Mouse (Mus musculus): ENCODE results near the gene Kif26b. TPM values are rescaled to one million over a fixed set of nuclear protein-coding genes. Genes with fewer than 3 reads are reported as not detected.

The Kif26b gene
- polyA plus RNA-seq, 1 experiment: not detected

GRCm38 (mm10) chr1:178733035-178733434, 204.1 kb downstream of the Kif26b start:
- TF ChIP-seq CTCF (IDR thresholded peaks at IDR 0.05; ENCODE audit: insufficient read depth, low read depth, low read length) (no peak), POLR2A (IDR thresholded peaks at IDR 0.05; ENCODE audit: insufficient read depth, low read depth, low read length) (no peak)
- no peaks in the 10 kb centered on the region for H3K4me1 ChIP-seq (ENCODE audit: control insufficient read depth, insufficient read depth, low read length)
- no peak overlapping the region for H3K27ac ChIP-seq (ENCODE audit: insufficient read depth, low read depth, low read length)
- no peak overlapping the region for H3K4me3 ChIP-seq (ENCODE audit: insufficient read depth, low read depth, low read length)
- 82% methylated on average over 9 of the region's 9 CpGs for WGBS

GRCm38 (mm10) chr1:178734576-178734975, 205.7 kb downstream of the Kif26b start:
- TF ChIP-seq POLR2A (IDR thresholded peaks at IDR 0.05; ENCODE audit: insufficient read depth, low read depth, low read length) (no peak), CTCF (IDR thresholded peaks at IDR 0.05; ENCODE audit: insufficient read depth, low read depth, low read length) (no peak)
- H3K4me1 ChIP-seq (ENCODE audit: control insufficient read depth, insufficient read depth, low read length): no peaks in the 10 kb centered on the region
- no peak overlapping the region for H3K4me3 ChIP-seq (ENCODE audit: insufficient read depth, low read depth, low read length)
- WGBS: 75% methylated on average over 4 of the region's 4 CpGs
- H3K27ac ChIP-seq (ENCODE audit: insufficient read depth, low read depth, low read length): no peak overlapping the region

GRCm38 (mm10) chr1:178736931-178737330, 208.0 kb downstream of the Kif26b start:
- H3K4me3 ChIP-seq (ENCODE audit: insufficient read depth, low read depth, low read length): no peak overlapping the region
- 91% methylated on average over 2 of the region's 2 CpGs for WGBS
- no peaks in the 10 kb centered on the region; the same call in 1 of the 2 replicates for H3K4me1 ChIP-seq (ENCODE audit: control insufficient read depth, insufficient read depth, low read length)

GRCm38 (mm10) chr1:178743820-178744219, 214.9 kb downstream of the Kif26b start:
- H3K4me1 ChIP-seq (ENCODE audit: control insufficient read depth, insufficient read depth, low read length): no peaks in the 10 kb centered on the region; the same call in 1 of the 2 replicates
- no peak overlapping the region for H3K27ac ChIP-seq (ENCODE audit: insufficient read depth, low read depth, low read length)
- 84% methylated on average over 5 of the region's 5 CpGs for WGBS
- H3K4me3 ChIP-seq (ENCODE audit: insufficient read depth, low read depth, low read length): no peak overlapping the region
- no peak for TF ChIP-seq CTCF (IDR thresholded peaks at IDR 0.05; ENCODE audit: insufficient read depth, low read depth, low read length)
- TF ChIP-seq POLR2A (IDR thresholded peaks at IDR 0.05; ENCODE audit: insufficient read depth, low read depth, low read length): no peak

More at GRCm38 (mm10) chr1:178736931-178737330, 208.0 kb downstream of the Kif26b start:
- no peak overlapping the region for H3K27ac ChIP-seq (ENCODE audit: insufficient read depth, low read depth, low read length)
- no peak for TF ChIP-seq POLR2A (IDR thresholded peaks at IDR 0.05; ENCODE audit: insufficient read depth, low read depth, low read length)
- TF ChIP-seq CTCF (IDR thresholded peaks at IDR 0.05; ENCODE audit: insufficient read depth, low read depth, low read length): no peak

GRCm38 (mm10) chr1:178744526-178744925, 215.6 kb downstream of the Kif26b start:
- WGBS: 65% methylated on average over 7 of the region's 7 CpGs
- no peak for TF ChIP-seq POLR2A (IDR thresholded peaks at IDR 0.05; ENCODE audit: insufficient read depth, low read depth, low read length)
- no peak for TF ChIP-seq CTCF (IDR thresholded peaks at IDR 0.05; ENCODE audit: insufficient read depth, low read depth, low read length)
- H3K27ac ChIP-seq (ENCODE audit: insufficient read depth, low read depth, low read length): no peak overlapping the region

GRCm38 (mm10) chr1:178744961-178745360, 216.0 kb downstream of the Kif26b start:
- Histone ChIP-seq H3K4me3 (ENCODE audit: insufficient read depth, low read depth, low read length) (no peak overlapping the region), H3K27ac (ENCODE audit: insufficient read depth, low read depth, low read length) (no peak overlapping the region), H3K4me1 (ENCODE audit: control insufficient read depth, insufficient read depth, low read length) (no peaks in the 10 kb centered on the region; the same call in 1 of the 2 replicates)
- no peak for TF ChIP-seq POLR2A (IDR thresholded peaks at IDR 0.05; ENCODE audit: insufficient read depth, low read depth, low read length)
- TF ChIP-seq CTCF (IDR thresholded peaks at IDR 0.05; ENCODE audit: insufficient read depth, low read depth, low read length): no peak
- WGBS: 53% methylated on average over 6 of the region's 6 CpGs

More at GRCm38 (mm10) chr1:178744526-178744925, 215.6 kb downstream of the Kif26b start:
- Histone ChIP-seq H3K4me1 (ENCODE audit: control insufficient read depth, insufficient read depth, low read length) (no peaks in the 10 kb centered on the region; the same call in 1 of the 2 replicates), H3K4me3 (ENCODE audit: insufficient read depth, low read depth, low read length) (no peak overlapping the region)

- H3K27ac ChIP-seq (ENCODE audit: insufficient read depth, low read depth, low read length): no peak overlapping the region
- 47% methylated on average over 6 of the region's 6 CpGs for WGBS
- no peaks in the 10 kb centered on the region; the same call in 1 of the 2 replicates for H3K4me1 ChIP-seq (ENCODE audit: control insufficient read depth, insufficient read depth, low read length)
- TF ChIP-seq POLR2A (IDR thresholded peaks at IDR 0.05; ENCODE audit: insufficient read depth, low read depth, low read length) (no peak), CTCF (IDR thresholded peaks at IDR 0.05; ENCODE audit: insufficient read depth, low read depth, low read length) (no peak)
- H3K4me3 ChIP-seq (ENCODE audit: insufficient read depth, low read depth, low read length): no peak overlapping the region
Measured at GRCm38 (mm10) chr1:178745471-178745870, 216.5 kb downstream of the Kif26b start.

- WGBS: 51% methylated on average over 13 of the region's 13 CpGs
- Histone ChIP-seq H3K4me1 (ENCODE audit: control insufficient read depth, insufficient read depth, low read length) (no peaks in the 10 kb centered on the region), H3K27ac (ENCODE audit: insufficient read depth, low read depth, low read length) (no peak overlapping the region), H3K4me3 (ENCODE audit: insufficient read depth, low read depth, low read length) (no peak overlapping the region)
- no peak for TF ChIP-seq CTCF (IDR thresholded peaks at IDR 0.05; ENCODE audit: insufficient read depth, low read depth, low read length)
- TF ChIP-seq POLR2A (IDR thresholded peaks at IDR 0.05; ENCODE audit: insufficient read depth, low read depth, low read length): no peak
Measured at GRCm38 (mm10) chr1:178747279-178748221, 218.6 kb downstream of the Kif26b start.

- WGBS: 27% methylated on average over 7 of the region's 7 CpGs
- Histone ChIP-seq H3K27ac (ENCODE audit: insufficient read depth, low read depth, low read length) (no peak overlapping the region), H3K4me3 (ENCODE audit: insufficient read depth, low read depth, low read length) (no peak overlapping the region), H3K4me1 (ENCODE audit: control insufficient read depth, insufficient read depth, low read length) (no peaks in the 10 kb centered on the region)
- TF ChIP-seq CTCF (IDR thresholded peaks at IDR 0.05; ENCODE audit: insufficient read depth, low read depth, low read length) (no peak), POLR2A (IDR thresholded peaks at IDR 0.05; ENCODE audit: insufficient read depth, low read depth, low read length) (no peak)
Measured at GRCm38 (mm10) chr1:178748222-178748600, 219.3 kb downstream of the Kif26b start.
